Comparison of ENCODE assay signal across 9 mouse cellular contexts in genomic region chr4:134449595-134450391, GRCm38 (mm10). TPM values are rescaled to one million over a fixed set of nuclear protein-coding genes. Genes with fewer than 3 reads are reported as not detected.
DNase-seq lines count a peak whose midpoint lies in the region; ATAC-seq and TF ChIP-seq lines count a peak whose summit lies in the region.
"Had no signal": no experiment of that assay in that cellular context is flagged by ENCODE, and none has a peak within 500 bp of the region (broad histone marks: within the 10 kb centered on the region; RNA-seq: fewer than 3 reads in every experiment).

No protein-coding gene starts in this region.

- H3K36me3 ChIP-seq in hindbrain, embryonic 16.5 days (ENCODE audit: control insufficient read depth, insufficient read depth, low read length): no peaks in the 10 kb centered on the region
- no peaks in the 10 kb centered on the region for H3K36me3 ChIP-seq in neural tube, embryonic 13.5 days

- DNase-seq in left cerebral cortex, adult 2 months (ENCODE audit: extremely low spot score in 1 of 2, low spot score in 2 of 2): peak in 1 of 2 experiments; percentile 52
- DNase-seq in left cerebral cortex, adult 11 months (ENCODE audit: low spot score): no peak
- peak; percentile 93 to 97 for DNase-seq in cerebellum, postnatal 10 days
- DNase-seq in heart, postnatal 10 days: no peak
- no peak for DNase-seq in gastrocnemius, postnatal 14 days
- DNase-seq in heart, adult 11 months: no peak

- H3K27ac ChIP-seq in left cerebral cortex, adult 2 months: peak overlapping the region; percentile 99
- H3K27ac ChIP-seq in hindbrain, embryonic 16.5 days (ENCODE audit: low read depth, low read length): peak overlapping the region; percentile 92
- peak overlapping the region; percentile 91 for H3K27ac ChIP-seq in neural tube, embryonic 13.5 days (replicated peaks)

- H3K4me1 ChIP-seq in hindbrain, embryonic 16.5 days (ENCODE audit: control insufficient read depth, insufficient read depth, low read depth, low read length): peaks cover 32% of the 10 kb centered on the region
- H3K4me1 ChIP-seq in neural tube, embryonic 13.5 days (replicated peaks): peaks cover 42% of the 10 kb centered on the region

- peak; percentile 69 for ATAC-seq in hindbrain, embryonic 16.5 days
- ATAC-seq in neural tube, embryonic 13.5 days (ENCODE audit: low read depth): peak; percentile 73

- H3K4me3 ChIP-seq in left cerebral cortex, adult 2 months: no peak overlapping the region
- no peak overlapping the region for H3K4me3 ChIP-seq in hindbrain, embryonic 16.5 days (ENCODE audit: low read length)
- no peak overlapping the region for H3K4me3 ChIP-seq in neural tube, embryonic 13.5 days
- H3K4me3 ChIP-seq: erythroblast, embryonic 14.5 days had no signal

- intact Hi-C loops in left cerebral cortex, adult 2 months (cut with DNase I): no loop called here
- intact Hi-C loops in heart, postnatal 10 days (cut with DNase I): no loop called here
- intact Hi-C loops in gastrocnemius, postnatal 14 days (cut with DNase I; ENCODE audit: low total_unique reads): no loop called here

- H3K4me2 ChIP-seq in hindbrain, embryonic 16.5 days (ENCODE audit: low read length): peak overlapping the region; percentile 28
- H3K4me2 ChIP-seq in neural tube, embryonic 13.5 days: peak overlapping the region; percentile 21

- no peaks in the 10 kb centered on the region for H3K9me3 ChIP-seq in hindbrain, embryonic 16.5 days (ENCODE audit: control insufficient read depth, low read length)
- H3K9me3 ChIP-seq in neural tube, embryonic 13.5 days: no peaks in the 10 kb centered on the region

- no peak for TF ChIP-seq CTCF in left cerebral cortex, adult 2 months (IDR thresholded peaks at IDR 0.05)

- peak overlapping the region; percentile 53 for H3K9ac ChIP-seq in hindbrain, embryonic 16.5 days (ENCODE audit: low read depth, low read length)
- H3K9ac ChIP-seq in neural tube, embryonic 13.5 days: peak overlapping the region; percentile 56

- WGBS in hindbrain, embryonic 16.5 days: 14% methylated on average over 12 of the region's 13 CpGs
- WGBS in neural tube, embryonic 13.5 days: 23% methylated on average over 11 of the region's 13 CpGs

- no peaks in the 10 kb centered on the region for H3K27me3 ChIP-seq in hindbrain, embryonic 16.5 days (replicated peaks; ENCODE audit: control insufficient read depth, insufficient read depth, low read length)
- H3K27me3 ChIP-seq in neural tube, embryonic 13.5 days: peaks cover 8% of the 10 kb centered on the region

RNA-seq across cellular contexts. Expression of gene Stmn1, which starts 18.3 kb away (rescaled TPM):
- total RNA-seq in left cerebral cortex, adult 2 months (2021): 1,000 to 10,000 TPM in 1 of 2 experiments, 100 to 1,000 TPM in 1; 990 to 1,034 TPM
- polyA plus RNA-seq in hindbrain, embryonic 16.5 days (2015; fragmentation: Nextera tagmentation; extraction: Ambion mirVana): 5,655 and 5,657 TPM in 2 replicates
- 6,082 and 6,118 TPM in 2 replicates for polyA plus RNA-seq in neural tube, embryonic 13.5 days (2015; fragmentation: Nextera tagmentation; extraction: Ambion mirVana)
- 100 to 1,000 TPM; 131 to 137 TPM for total RNA-seq in heart, postnatal 10 days (2021)
- total RNA-seq in gastrocnemius, postnatal 14 days (2021): 10 to 100 TPM; 29.4 to 37.7 TPM

RNA-seq across cellular contexts. Expression of gene Paqr7, which starts 46.7 kb away (rescaled TPM):
- 10 to 100 TPM; 69.3 to 77.9 TPM for total RNA-seq in left cerebral cortex, adult 2 months (2021)
- 40.5 and 46.7 TPM in 2 replicates for polyA plus RNA-seq in hindbrain, embryonic 16.5 days (2015; fragmentation: Nextera tagmentation; extraction: Ambion mirVana)
- 19.5 and 23.3 TPM in 2 replicates for polyA plus RNA-seq in neural tube, embryonic 13.5 days (2015; fragmentation: Nextera tagmentation; extraction: Ambion mirVana)
- 10 to 100 TPM in 1 of 2 experiments, 1 to 10 TPM in 1; 9.5 to 12.7 TPM for total RNA-seq in heart, postnatal 10 days (2021)
- total RNA-seq in gastrocnemius, postnatal 14 days (2021): 1 to 10 TPM; 3.9 to 5.4 TPM
- polyA plus RNA-seq: erythroblast, embryonic 14.5 days had no signal

RNA-seq across cellular contexts. Expression of gene Pafah2, which starts 53.7 kb away (rescaled TPM):
- 1 to 10 TPM; 6.5 to 6.9 TPM for total RNA-seq in left cerebral cortex, adult 2 months (2021)
- 7.8 and 8.5 TPM in 2 replicates for polyA plus RNA-seq in hindbrain, embryonic 16.5 days (2015; fragmentation: Nextera tagmentation; extraction: Ambion mirVana)
- polyA plus RNA-seq in neural tube, embryonic 13.5 days (2015; fragmentation: Nextera tagmentation; extraction: Ambion mirVana): 7.4 and 8.0 TPM in 2 replicates
- total RNA-seq in heart, postnatal 10 days (2021): 10 to 100 TPM in 1 of 2 experiments, 1 to 10 TPM in 1; 9.6 to 10.2 TPM
- 1 to 10 TPM; 3.2 to 3.4 TPM for total RNA-seq in gastrocnemius, postnatal 14 days (2021)
- polyA plus RNA-seq: erythroblast, embryonic 14.5 days had no signal

Comparison
In these comparisons a context has a peak if more than half of its experiments do, and no peak if none do; other contexts are left out.
1. DNase-seq: peak in cerebellum, postnatal 10 days (2 of 2); none in left cerebral cortex, adult 11 months (single experiment), heart, postnatal 10 days (0 of 2), gastrocnemius, postnatal 14 days (single experiment) and heart, adult 11 months (single experiment).
2. RNA of gene Stmn1, which starts 18.3 kb away (total RNA-seq): 990 to 1,034 TPM in left cerebral cortex, adult 2 months; 131 to 137 TPM in heart, postnatal 10 days and 29.4 to 37.7 TPM in gastrocnemius, postnatal 14 days; every median in the first group is over 4 times any median in the second.
3. RNA of gene Paqr7, which starts 46.7 kb away (total RNA-seq): 69.3 to 77.9 TPM in left cerebral cortex, adult 2 months; 9.5 to 12.7 TPM in heart, postnatal 10 days and 3.9 to 5.4 TPM in gastrocnemius, postnatal 14 days; every median in the first group is over 4 times any median in the second.
4. Peak in every context shown above with its lines, with median percentiles within 50 percentile points of each other: H3K27ac ChIP-seq.